In genomic region chr14:54785898-54786297, GRCm38 (mm10) we compare ENCODE assay signal across 10 mouse cellular contexts. TPM values are rescaled to one million over a fixed set of nuclear protein-coding genes. Genes with fewer than 3 reads are reported as not detected.
DNase-seq lines count a peak whose midpoint lies in the region; ATAC-seq and TF ChIP-seq lines count a peak whose summit lies in the region.
"Had no signal": no experiment of that assay in that cellular context is flagged by ENCODE, and none has a peak within 500 bp of the region (broad histone marks: within the 10 kb centered on the region; RNA-seq: fewer than 3 reads in every experiment).

No protein-coding gene starts in this region.

- no peak for ATAC-seq in G1E (ENCODE audit: extremely low read depth, insufficient number of reproducible peaks, low FRiP score, poor library complexity, severe bottlenecking)
- ATAC-seq in stomach, postnatal 0 days (ENCODE audit: low FRiP score, low TSS enrichment) = 0 out of 2 replicates have a peak, but pooled peaks have one; percentile 34

- peak; percentile 68 for DNase-seq in cerebellum, adult 11 months
- no peak for DNase-seq in cerebellum, adult 11-12 months
- DNase-seq in G1E (ENCODE audit: low spot score) = no peak
- DNase-seq in cerebellum, adult 2 months = peak; percentile 65 to 82
- DNase-seq in gastrocnemius, postnatal 14 days = peak; percentile 56
- peak; percentile 77 to 89 for DNase-seq in kidney, postnatal 36 days
- DNase-seq in mesoderm, embryonic 11.5 days (ENCODE audit: low read depth, low spot score) = peak; percentile 79
- peak; percentile 71 for DNase-seq in stomach, postnatal 0 days (ENCODE audit: low spot score)

- peaks cover 4% of the 10 kb centered on the region for H3K9me3 ChIP-seq in G1E (replicated peaks)
- H3K9me3 ChIP-seq in stomach, postnatal 0 days (ENCODE audit: control insufficient read depth, low read length) = no peaks in the 10 kb centered on the region

- no peak overlapping the region for H3K4me2 ChIP-seq in stomach, postnatal 0 days (replicated peaks; ENCODE audit: low read depth)

- H3K4me1 ChIP-seq in G1E (ENCODE audit: insufficient read depth, low read depth, low read length) = peaks cover 67% of the 10 kb centered on the region
- no peaks in the 10 kb centered on the region for H3K4me1 ChIP-seq in cerebellum, adult 2 months (ENCODE audit: control insufficient read depth, insufficient read depth, low read length)
- H3K4me1 ChIP-seq in stomach, postnatal 0 days (replicated peaks; ENCODE audit: control insufficient read depth, insufficient read depth) = no peaks in the 10 kb centered on the region

- H3K27ac ChIP-seq in cerebellum, adult 2 months (ENCODE audit: insufficient read depth, low read length) = no peak overlapping the region
- H3K27ac ChIP-seq in stomach, postnatal 0 days (replicated peaks) = no peak overlapping the region

- TF ChIP-seq POLR2A in cerebellum, adult 2 months (IDR thresholded peaks at IDR 0.05; ENCODE audit: borderline replicate concordance, insufficient read depth, low read length) = no peak

- WGBS in cerebellum, adult 2 months = 61% methylated on average over 4 of the region's 4 CpGs
- WGBS in stomach, postnatal 0 days = 60% methylated on average over 4 of the region's 4 CpGs

- peak; percentile 87 for TF ChIP-seq CTCF in G1E (IDR thresholded peaks at IDR 0.05; ENCODE audit: low read depth, low read length)
- TF ChIP-seq CTCF in cerebellum, adult 2 months (IDR thresholded peaks at IDR 0.05; ENCODE audit: borderline replicate concordance, insufficient read depth, low read depth, low read length) = peak; percentile 77
- TF ChIP-seq CTCF in stomach, postnatal 0 days (IDR thresholded peaks at IDR 0.05; ENCODE audit: low read depth) = peak; percentile 81

- H3K27me3 ChIP-seq in G1E (ENCODE audit: insufficient read depth, low read length) = no peaks in the 10 kb centered on the region
- H3K27me3 ChIP-seq in cerebellum, adult 2 months (ENCODE audit: control insufficient read depth, insufficient read depth, low read length) = no peaks in the 10 kb centered on the region
- no peaks in the 10 kb centered on the region; the same call in 1 of the 2 replicates for H3K27me3 ChIP-seq in stomach, postnatal 0 days (ENCODE audit: control insufficient read depth, insufficient read depth, low read length)

- TF ChIP-seq EP300 in stomach, postnatal 0 days (optimal IDR thresholded peaks at IDR 0.05) = no peak

- intact Hi-C loops in gastrocnemius, postnatal 14 days (cut with DNase I; ENCODE audit: low total_unique reads) = loop anchor here (2.0 kb wide), 1 partner anchor 71 kb away; no protein-coding TSS in a partner anchor

- no peak overlapping the region for H3K4me3 ChIP-seq in G1E (ENCODE audit: low read depth, low read length)
- no peak overlapping the region for H3K4me3 ChIP-seq in cerebellum, adult 2 months (replicated peaks; ENCODE audit: insufficient read depth, low read depth, low read length)
- no peak overlapping the region for H3K4me3 ChIP-seq in stomach, postnatal 0 days (ENCODE audit: low read depth, low read length)

- peaks cover 1% of the 10 kb centered on the region for H3K36me3 ChIP-seq in G1E (replicated peaks)
- no peaks in the 10 kb centered on the region for H3K36me3 ChIP-seq in stomach, postnatal 0 days (ENCODE audit: control insufficient read depth, insufficient read depth, low read length)

- no peak overlapping the region for H3K9ac ChIP-seq in stomach, postnatal 0 days (ENCODE audit: low read length)

RNA-seq across cellular contexts. Expression of gene Slc7a8, which starts 4.2 kb away (rescaled TPM):
- total RNA-seq in G1E (2014; fragmentation: Nextera tagmentation) (325 and 329 TPM in 2 replicates), G1E (2017) (45.0 and 54.9 TPM in 2 replicates)
- 191 and 199 TPM in 2 replicates for polyA plus RNA-seq in G1E (2012)
- polyA plus RNA-seq in cerebellum, adult 2 months (2012; rRNA removed) = 37.1 and 41.6 TPM in 2 replicates
- 10 to 100 TPM in 1 of 2 experiments, 1 to 10 TPM in 1; 7.5 to 18.5 TPM for total RNA-seq in gastrocnemius, postnatal 14 days (2021)
- 3.1 and 4.2 TPM in 2 replicates for polyA plus RNA-seq in stomach, postnatal 0 days (2015; fragmentation: Nextera tagmentation; extraction: Ambion mirVana)
- polyA plus RNA-seq: C2C12 had no signal

RNA-seq across cellular contexts. Expression of gene Rnf212b, which starts 28.0 kb away (rescaled TPM):
- total RNA-seq in G1E (2014; fragmentation: Nextera tagmentation) (not detected in 2 replicates), G1E (2017) (0.27 TPM in 1 of 2 replicates, not detected in the other)
- polyA plus RNA-seq in G1E (2012) = not detected in 2 replicates
- not detected in 2 replicates for polyA plus RNA-seq in cerebellum, adult 2 months (2012; rRNA removed)
- total RNA-seq in gastrocnemius, postnatal 14 days (2021) = under 1 TPM in 1 of 2 experiments, not detected in 1; 0.29 TPM
- not detected in 2 replicates for polyA plus RNA-seq in stomach, postnatal 0 days (2015; fragmentation: Nextera tagmentation; extraction: Ambion mirVana)
- total RNA-seq: left cerebral cortex, adult 8-10 months had no signal
- polyA plus RNA-seq: C2C12 had no signal

Comparison
In these comparisons a context has a peak if more than half of its experiments do, and no peak if none do; other contexts are left out.
1. DNase-seq: peak in cerebellum, adult 11 months (single experiment), cerebellum, adult 2 months (2 of 2), gastrocnemius, postnatal 14 days (single experiment), kidney, postnatal 36 days (2 of 2), mesoderm, embryonic 11.5 days (single experiment) and stomach, postnatal 0 days (single experiment); none in cerebellum, adult 11-12 months (single experiment) and G1E (single experiment).
2. Peak in every context shown above with its lines, with median percentiles within 50 percentile points of each other: CTCF ChIP-seq.